Mouse (Mus musculus): Measurements from ENCODE around the gene Slc29a2.

DNA sequence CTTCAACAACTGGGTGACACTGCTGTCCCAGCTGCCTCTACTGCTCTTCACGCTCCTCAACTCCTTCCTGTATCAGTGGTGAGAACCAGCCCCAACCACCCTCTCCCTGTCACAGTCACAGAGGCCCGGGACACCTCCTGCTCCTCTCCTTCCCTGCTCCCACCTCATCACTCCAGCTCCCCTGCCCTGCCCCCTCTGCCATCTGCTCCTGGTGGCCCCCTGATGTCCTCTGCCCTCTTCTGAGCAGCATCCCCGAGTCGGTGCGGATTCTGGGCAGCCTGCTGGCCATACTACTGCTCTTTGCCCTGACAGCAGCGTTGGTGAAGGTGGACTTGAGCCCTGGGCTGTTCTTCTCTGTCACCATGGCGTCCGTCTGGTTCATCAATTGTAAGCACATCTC lies 2.5 kb downstream of the Slc29a2 start:
- TF ChIP-seq POLR2A (IDR thresholded peaks at IDR 0.05; ENCODE audit: borderline replicate concordance, extremely low read depth, low read depth, low read length) = no peak
- TF ChIP-seq CTCF (IDR thresholded peaks at IDR 0.05; ENCODE audit: insufficient read depth, low read length) = no peak
